Mouse (Mus musculus): Measurements from ENCODE around the gene Smg8.
"Not testable (repeated sequence)": the region's sequence is repeated elsewhere in the genome, so short reads cannot be mapped to it uniquely, and the experiment has no call there.

The Smg8 gene

DNA sequence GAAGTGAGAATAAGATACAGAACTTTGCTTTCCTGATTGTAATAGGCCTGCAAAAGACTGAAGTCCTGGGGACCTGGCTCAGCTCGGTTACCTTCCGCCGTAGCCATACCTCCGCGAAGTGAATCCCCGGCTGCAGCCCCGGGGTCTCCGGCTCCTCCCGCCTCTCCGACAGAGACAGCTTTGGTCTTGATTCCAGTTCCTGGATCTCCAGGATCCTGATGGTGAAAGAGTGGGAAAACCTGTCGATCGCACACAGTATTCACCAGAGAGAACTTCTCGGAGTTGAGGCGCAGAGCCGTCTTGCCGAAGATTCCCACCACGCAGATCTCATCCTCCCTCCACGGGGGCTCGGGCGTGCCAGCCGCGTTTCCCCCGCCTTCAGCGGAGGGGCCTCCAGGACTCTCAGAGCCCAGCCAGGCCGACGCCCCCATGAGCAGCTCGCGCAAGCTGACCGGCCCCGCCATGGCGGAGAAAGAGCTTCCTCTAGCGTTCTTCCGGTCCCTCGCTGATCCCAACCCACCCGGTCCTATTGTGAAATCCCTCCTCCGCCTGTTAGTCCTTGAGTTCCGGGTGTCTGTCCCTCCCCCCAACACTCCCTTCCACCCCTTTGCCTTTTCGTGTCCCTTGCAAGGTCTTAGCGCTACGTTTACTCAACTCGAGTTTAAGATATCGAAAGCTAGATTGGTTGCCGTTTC is at the start of gene Smg8:
Gene Smg8 (minus strand): TSS at position 485 of the 695 bp plus-strand sequence.
- peak; percentile 83 for DNase-seq (ENCODE audit: low read depth, low spot score)

DNA sequence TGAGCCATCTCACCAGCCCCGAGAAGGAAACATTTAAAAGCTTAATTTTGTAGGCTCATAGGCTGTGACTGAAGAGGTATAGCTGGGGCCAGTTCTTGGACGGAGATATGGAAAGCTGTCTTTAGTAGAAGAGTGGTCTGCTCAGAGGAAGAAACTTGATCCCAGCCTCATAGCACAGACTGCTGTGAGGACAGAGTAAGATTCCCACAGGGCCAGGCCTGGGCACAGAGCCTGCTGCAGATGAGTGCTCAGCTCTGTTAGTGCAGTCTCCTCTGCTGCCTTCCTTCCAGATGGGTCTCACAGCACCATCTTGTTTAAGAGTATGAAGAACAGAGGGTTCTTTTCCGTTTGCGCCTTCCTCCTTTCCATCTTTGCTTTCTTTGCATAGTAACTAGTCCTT is 49.7 kb upstream of the Smg8 start:
- DNase-seq (ENCODE audit: low read depth, low spot score) = no peak

DNA sequence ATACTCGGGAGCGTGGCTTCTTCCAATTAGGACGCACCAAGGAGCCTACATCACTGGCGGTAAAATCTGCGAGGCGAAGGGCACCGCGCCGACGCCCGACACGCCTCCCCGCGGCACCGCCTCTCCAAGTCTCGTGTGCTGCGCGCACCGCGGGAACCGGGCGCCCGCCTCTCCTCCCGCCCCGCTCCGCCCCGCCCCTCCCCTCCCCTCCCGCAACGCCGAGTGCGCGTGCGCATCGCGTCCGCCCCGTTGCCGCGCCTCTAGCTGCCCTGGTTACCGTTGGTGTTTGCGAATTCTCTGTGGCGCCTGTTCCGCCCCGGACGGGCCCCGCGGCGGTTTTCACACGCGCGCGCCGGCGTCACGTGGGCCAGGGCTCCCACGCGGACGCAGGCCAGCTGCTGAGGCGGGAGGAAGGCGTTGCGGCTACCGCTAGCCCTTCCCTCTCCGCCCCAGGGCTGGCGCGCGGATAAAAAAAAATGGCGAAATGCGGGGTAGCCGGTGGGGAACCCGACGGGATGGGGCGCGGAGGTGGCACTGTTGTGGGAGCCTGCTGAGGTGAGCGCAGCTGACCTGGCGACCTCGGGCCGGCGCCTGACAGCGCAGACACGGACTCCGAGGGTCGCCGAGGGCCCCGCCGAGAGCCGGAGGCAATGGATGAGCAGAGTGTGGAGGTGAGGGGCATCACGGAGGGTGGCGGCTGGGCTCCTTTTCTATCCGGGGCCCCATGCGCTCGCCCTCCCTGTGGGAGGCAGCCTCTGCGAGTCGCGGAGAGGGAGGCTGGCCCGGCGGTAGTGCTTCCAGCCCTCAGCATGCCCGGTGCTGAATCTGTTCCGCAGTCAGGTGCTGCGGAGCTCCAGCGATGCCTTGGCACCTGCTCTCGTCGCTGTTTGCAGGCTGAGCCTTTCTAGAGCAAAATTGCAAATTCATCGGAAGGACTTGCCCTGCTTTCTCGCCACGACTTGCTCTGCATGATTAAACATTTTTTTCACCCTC is 40.5 kb upstream of the Smg8 start, which contains the start of gene Trim37:
Gene Trim37 (plus strand): TSS at position 254 of the 993 bp plus-strand sequence.
- DNase-seq (ENCODE audit: low read depth, low spot score) = peak; percentile 94

DNA sequence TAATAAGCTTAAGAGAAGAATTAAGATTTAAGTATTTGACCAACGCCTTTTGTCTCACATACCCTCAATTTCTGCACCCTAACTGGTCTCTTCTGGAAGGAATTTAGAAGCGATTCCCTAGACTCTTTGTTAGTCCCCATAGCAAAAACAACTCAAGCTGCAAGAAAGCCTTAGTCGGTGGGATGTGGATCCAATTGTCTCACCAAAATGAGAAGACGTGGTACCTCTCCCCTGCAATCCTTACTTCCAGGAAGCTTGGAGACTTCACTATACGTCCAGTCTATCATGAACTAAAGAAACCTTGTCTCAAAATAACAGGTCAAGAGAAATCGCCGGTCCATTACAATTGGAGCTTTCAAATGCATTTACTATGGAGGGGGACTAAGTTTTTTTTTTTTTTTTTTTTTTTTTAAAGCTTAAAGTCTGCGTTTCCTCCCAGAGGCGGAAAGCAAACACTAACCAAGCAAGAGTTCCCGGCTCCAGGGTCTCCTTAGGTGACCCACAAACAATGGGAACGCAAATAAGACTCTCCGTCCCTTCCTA is 39.8 kb upstream of the Smg8 start:
- DNase-seq (ENCODE audit: low read depth, low spot score) = no peak

DNA sequence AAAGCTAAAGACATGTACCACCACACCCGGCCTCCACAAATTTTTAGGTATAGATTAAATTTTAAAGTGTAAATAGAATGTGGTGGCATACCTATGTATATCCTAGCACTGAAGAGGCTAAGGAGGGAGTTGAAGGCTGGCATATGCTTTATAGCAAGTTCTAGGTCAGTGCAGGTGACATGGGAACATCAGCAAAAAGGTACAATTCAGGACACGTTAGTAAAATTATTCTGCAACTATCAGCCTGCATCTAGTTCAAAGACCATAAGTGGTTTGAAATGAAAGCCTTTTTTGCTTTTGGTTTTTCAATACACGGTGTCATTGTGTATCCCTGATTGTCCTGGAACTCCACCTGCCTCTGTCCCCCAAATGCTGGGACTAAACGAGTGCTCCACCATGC is 39.0 kb upstream of the Smg8 start:
- DNase-seq (ENCODE audit: low read depth, low spot score) = no peak

DNA sequence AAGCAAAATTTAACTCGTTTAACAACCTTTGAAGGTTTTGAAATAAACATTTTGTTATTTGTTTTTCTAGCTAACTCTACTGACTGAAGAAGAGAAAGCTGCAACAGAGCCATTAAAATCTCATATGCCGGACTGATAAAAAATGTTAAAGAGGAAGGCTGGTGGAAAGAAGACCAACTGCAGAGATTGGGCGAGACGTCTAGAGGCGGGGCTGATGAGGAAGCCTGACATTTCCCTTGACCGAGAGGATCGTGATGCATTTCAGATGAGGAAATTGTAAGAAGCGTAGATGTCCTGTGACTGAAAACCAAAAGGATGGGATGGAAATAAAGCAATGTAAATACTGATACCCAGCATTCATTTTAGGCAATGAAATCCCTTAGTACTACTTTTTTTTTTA is 35.3 kb upstream of the Smg8 start:
- no peak for DNase-seq (ENCODE audit: low read depth, low spot score)

DNA sequence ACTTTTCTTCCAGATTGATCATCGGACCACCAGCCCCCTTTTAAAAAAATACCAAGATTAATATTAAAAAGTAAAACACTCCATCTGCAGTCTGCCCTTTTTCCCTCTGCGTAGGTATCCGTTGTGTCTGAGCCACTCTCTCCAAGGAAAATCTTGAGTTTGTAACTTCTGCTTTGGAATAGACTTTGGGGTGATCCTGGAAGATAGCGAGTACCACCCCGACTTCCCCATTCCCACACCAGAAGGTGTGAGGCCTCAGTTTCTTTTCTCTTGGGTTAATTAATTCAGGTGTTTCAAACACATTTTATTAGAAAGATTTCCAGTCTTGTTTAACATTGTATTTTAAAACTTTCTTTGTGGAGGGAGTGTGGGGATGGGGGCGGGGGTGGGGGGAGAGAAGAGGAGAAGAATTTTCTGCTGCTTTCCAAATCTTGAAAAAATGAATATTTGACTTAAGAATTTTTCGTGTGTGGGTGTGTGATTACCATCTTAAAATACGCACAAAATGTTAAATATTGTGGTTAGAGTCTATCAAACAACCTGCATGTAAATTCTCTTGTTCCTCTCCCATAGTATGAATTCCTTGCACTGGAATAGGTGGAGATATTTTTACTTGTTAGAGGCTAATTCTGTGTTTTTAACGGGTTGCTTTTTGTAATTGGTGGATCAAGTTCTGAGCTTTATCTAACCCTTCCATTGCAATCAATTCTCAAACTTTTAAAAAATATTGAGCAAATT is 23.8 kb upstream of the Smg8 start:
- no peak for DNase-seq (ENCODE audit: low read depth, low spot score)

DNA sequence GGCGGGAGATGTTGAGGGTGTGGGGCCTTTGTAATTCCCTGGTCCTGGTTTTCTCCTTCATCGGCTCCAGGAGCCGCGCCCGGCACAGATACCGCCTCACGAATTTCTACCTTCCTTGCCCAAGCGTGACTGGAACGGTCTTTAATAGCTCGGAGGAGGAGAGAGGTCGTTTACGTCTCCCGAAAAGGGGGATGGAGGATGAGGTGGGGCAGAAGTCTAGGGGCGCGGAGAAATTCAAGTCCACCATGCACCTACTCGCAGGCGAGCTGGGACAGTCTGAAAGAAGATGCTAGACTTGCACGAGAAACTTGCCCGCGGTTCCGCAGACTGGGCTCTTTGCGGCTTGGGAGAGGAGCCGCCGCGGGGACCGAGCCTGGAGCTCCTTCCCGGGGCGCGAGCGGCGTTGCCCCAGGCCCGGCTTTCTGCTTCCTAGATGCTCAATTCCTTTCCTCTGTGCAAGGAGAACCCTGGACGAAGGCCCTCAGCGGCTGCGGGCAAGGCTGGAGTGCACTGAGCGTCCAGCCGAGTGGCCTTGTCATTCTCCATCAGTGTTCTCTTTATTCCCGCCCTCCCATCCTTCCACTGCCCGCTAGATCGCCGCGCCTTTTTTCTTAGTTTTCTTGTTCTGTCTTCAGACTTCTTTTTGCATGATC is 23.1 kb upstream of the Smg8 start:
- peak; percentile 45 for DNase-seq (ENCODE audit: low read depth, low spot score)

DNA sequence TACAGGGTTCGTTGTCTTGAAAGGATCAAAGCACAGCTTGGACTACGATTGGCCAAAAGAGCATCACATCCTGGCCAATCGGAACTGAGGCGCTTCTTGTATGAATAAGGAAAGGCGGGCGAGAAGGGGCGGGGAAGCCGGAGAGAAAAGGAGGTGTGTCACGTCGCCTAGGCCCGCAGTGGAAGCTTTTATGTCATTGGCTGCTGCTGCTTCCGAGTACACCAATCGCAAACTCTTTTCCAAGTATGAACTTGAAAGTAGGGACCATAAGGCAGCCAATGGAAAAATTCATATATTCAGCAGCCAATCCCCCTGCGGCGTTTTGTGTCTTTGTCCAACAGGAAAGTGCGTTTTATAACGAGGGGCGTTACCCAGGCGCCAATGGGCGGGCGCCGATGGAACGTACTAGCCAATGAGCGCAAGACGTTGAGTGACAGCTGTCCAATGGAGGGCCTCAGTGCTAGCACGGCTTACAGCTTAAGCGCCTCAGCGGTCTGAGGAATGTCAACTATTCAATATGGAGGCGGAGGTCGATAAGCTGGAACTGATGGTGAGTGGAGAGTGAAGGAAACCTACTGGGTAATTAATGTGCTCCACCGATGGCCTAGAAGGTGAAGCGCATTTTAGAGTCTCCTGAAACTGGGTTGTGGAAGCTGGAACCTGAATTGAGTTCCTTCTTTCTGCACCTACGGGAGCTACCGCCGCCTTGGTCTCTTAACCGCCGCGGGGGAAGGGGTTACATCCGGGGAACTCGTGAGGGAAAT is 22.4 kb upstream of the Smg8 start, which contains the start of gene Ska2:
Gene Ska2 (plus strand): TSS at position 480 of the 764 bp plus-strand sequence.
- peak; percentile 100 for DNase-seq (ENCODE audit: low read depth, low spot score)

DNA sequence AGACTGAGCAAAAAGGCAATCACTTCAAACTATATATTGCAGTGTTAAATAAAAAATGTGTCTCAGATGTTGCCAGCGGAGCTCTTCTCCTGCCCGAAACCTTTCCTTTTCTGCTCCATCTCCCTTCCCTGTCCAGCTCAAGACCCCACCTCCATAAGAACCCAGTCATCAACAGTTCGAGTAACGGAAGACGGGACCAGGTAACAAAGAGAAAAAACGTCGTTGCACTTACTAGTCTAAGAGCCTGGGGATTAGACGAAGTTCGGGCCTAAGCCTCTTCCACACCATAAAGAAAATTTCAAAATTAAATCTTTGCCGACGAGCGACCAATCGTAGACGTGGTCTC is 21.8 kb upstream of the Smg8 start, which contains the start of gene Prr11:
Gene Prr11 (minus strand): TSS at position 300 of the 346 bp plus-strand sequence.
- DNase-seq (ENCODE audit: low read depth, low spot score) = no peak

DNA sequence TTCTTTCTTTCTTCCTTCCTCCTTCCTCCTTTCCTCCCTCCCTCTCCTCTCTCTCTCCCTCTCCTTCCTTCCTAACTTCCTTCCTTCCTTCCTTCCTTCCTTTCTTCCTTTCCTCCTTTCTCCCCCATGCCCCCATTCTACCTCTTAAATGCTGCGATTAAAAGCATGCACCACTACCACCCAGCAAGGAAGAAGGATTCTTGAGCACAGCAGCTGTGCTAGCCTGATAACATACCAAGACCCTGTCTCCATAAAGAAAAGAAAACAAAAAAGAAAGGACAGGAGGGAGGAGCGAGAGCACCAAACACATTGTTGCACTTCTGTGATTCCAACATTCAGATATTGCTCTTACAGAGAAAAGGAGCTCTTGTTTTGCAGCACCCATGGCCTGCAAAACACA is 568 bp upstream of the Smg8 start:
- DNase-seq (ENCODE audit: low read depth, low spot score) = no peak

DNA sequence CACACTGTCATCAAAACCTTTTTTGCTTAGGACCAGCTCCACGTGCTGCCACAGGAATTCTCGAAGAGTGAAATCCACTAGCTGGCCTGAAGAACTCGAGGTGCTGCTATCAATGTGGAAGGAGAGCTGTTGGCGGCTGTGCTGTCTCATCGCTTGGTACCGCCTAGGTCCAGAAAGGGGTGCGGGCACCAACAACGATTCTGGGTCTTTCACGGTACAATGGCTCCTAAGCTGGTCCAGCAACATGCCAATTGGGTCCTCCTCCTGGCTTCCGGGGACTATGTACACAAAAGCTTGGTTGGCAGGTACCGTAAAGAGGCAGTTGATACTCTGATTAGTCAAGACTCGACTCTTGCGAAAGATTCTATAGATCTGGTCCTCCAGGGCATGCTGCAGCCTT is 1.1 kb downstream of the Smg8 start:
- DNase-seq (ENCODE audit: low read depth, low spot score) = no peak

DNA sequence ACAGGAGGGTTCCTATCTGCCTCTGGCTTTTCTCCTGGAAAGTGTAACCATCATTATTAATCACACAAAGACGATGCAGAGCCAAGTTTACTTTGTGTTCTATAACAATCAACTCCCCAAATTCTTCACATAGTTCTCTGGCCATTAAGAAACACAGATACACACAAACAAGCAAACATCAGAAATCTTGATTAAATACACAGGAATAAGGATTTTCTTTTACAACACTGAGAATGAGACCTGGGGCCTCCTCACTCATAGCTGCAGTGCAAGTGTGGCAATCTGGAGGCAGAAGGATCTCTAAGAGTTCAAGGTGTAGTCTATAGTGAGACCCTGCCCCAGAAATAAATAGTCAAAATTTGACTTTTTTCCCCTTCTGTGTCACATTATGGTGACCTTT is 2.9 kb downstream of the Smg8 start:
- no peak for DNase-seq (ENCODE audit: low read depth, low spot score)

DNA sequence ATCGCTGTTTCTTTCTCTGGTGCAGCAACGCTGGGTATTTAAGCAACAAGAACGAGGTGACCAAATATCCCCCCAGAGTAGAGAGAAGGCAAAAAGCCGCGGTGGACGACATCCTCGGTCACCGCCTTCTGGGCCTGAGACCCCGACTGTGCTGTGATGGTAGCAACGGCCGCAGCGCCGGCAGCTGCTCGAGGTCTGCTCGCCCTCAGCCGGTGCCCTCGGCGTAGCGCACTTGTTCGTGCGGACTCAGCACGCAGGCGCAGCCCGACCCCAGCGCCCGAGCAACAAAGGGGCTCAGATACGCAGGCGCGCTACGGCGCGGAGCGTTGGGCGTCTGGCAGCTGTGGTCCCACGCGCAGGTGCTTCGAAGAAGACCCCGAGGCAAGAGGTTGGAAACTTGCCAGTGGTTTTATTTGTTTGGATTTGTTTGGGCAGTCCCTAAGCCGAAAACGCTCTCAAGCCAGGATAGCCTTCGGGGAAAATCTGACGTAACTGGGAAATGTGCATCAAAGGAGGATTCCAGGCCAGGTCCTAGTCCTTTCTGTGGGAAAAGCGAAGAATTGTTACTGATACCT is 12.6 kb downstream of the Smg8 start, which contains the start of gene Gdpd1:
Gene Gdpd1 (minus strand): TSS at position 197 of the 575 bp plus-strand sequence.
- peak; percentile 97 for DNase-seq (ENCODE audit: low read depth, low spot score)

DNA sequence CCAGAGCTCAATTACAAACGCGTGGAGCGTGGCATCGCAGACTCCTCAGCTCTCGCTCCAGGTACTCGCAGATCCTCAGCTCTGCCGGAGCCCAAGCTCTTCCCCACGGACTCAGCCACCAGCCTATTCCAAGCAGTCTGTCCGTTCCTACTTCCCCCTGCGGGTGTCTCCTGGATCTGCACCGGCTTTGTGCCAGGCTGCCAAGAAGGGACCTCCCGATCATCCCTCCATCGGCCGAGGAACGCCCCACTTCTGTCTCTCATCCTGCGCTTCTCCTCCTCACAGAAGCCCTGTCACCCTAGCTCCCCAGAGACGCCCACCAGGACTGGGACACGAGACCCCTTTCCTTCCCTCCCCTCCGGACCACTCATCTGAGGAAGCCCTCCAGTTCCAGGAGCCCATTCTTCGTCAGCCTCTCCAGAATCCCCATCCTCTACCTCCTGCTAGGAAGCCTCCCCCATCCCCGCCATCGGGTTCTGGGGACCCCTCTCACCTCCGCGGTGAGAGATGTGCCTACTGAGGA is 13.2 kb downstream of the Smg8 start:
- peak; percentile 79 for DNase-seq (ENCODE audit: low read depth, low spot score)

DNA sequence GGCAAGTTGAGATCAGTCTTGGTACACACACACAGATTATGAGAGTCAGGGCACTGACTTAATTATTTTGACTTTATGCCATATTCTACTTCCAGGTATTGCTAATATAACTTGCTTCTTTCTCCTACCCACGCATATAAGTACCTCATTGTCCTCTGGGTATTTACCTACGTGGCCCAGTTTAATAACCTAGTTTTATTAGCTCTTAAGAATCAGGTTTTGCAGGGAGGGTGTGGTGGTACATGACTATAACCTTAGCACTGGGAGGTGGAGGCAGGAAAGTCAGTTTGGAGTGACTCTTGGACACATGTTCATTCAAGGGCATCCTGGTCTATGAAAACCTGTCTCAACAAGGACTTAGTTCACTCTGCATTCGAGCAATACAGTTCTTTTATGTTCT is 24.5 kb downstream of the Smg8 start:
- DNase-seq (ENCODE audit: low read depth, low spot score) = no peak

DNA sequence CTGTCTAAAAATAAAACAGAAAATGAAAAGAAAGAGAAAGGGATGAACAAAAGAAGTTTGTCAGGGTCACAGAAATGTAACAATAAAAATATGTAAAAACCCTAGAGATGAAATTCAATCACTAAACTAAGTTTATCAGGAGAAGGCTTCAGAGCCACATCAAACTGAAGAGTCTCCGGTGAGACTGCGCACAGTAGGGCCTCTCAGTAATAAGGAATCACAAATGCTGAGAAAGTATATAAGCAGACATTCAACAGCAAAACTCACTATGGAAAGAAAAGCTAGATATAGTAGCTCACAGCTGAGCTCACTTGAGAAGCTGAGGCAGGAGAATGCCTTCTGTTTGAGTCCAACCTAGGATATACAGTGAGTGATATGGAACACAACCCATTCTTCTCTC is 26.2 kb downstream of the Smg8 start:
- DNase-seq (ENCODE audit: low read depth, low spot score) = no peak

DNA sequence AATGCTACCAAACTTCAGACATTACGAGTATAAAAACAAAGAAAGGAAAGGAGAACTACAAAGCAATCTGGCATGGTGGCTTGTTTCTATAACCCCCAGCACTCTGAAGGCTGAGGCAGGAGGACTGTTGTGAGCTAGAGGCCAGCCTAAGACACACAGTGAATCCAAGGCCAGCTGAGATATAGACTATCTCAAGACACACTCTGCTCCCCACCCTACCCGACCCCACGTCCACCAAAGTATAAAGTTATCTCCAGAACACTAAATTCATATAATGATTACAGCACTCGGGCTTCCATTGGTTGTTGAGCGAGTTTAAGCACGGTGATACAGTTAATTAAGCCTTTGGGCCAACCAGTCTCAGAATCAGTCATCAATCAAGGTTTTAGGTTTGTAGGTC is 30.3 kb downstream of the Smg8 start:
- DNase-seq (ENCODE audit: low read depth, low spot score) = no peak

DNA sequence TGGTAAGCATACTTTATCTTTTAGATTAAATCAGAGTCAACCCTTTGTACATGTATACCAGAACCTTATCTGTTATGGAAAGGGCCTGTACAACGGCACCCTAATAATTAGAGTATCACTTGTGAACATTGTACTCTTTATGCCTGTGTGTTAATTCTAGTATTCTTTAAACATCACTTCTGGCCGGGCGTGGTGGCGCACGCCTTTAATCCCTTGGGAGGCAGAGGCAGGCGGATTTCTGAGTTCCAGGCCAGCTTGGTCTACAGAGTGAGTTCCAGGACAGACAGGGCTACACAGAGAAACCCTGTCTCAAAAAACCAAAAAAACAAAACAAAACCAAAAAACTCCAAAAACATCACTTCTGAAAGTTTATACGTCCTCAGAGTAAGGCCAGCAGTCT is 37.7 kb downstream of the Smg8 start:
- DNase-seq (ENCODE audit: low read depth, low spot score) = not testable (repeated sequence)

DNA sequence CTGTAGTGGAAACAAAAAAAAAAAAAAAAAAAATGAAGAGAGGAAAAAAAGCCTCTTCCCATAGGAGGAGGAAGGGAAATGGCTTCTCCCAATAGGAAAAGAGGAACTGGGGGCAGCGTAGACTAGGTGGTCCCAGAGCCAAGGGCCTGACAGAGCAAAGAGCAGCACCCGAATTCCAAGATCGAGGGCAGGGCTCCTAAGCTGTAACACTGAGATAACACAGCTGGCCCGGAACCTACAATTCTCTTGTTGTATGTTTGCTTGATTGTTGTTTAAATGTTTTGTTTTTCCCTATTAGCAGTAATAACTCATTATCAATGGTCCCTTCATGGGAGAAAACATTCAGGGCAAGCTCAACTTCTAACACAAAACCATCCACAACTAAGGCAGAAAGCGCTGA is 39.6 kb downstream of the Smg8 start:
- DNase-seq (ENCODE audit: low read depth, low spot score) = no peak
